Mouse (Mus musculus) bone marrow, adult 2 months (tissue): ENCODE data around the gene Slc48a1. TPM values are rescaled to one million over a fixed set of nuclear protein-coding genes. Genes with fewer than 3 reads are reported as not detected.
A peak's percentile ranks its signal among the peaks of the same experiment; 100 is the strongest.

Experiments used
- H3K27ac ChIP-seq: fragments of 200-500 bp; 2 replicates; pipeline ENCODE4 v1.5.1; 2012; ENCODE audit warnings: low read depth, mild to moderate bottlenecking, control low read depth, inconsistent platforms, low read length; ENCODE audit not compliant: control insufficient read depth, poor library complexity, insufficient read depth
- H3K4me1 ChIP-seq: fragments of 200-500 bp; 2 replicates; pipeline ENCODE4 v1.6.1; 2011; ENCODE audit warnings: low read length; ENCODE audit not compliant: control insufficient read depth, insufficient read depth
- H3K4me3 ChIP-seq: fragments of 200-500 bp; replicated peaks from 2 replicates; pipeline ENCODE3; 2011; ENCODE audit warnings: mild to moderate bottlenecking, low read depth, low read length, control low read depth; ENCODE audit not compliant: control insufficient read depth
- CTCF ChIP-seq: fragments of 200-500 bp; IDR thresholded peaks from 2 replicates; pipeline ENCODE4 v1.5.1; 2011; ENCODE audit warnings: low read length, control low read depth; ENCODE audit not compliant: control insufficient read depth, insufficient read depth
- POLR2A ChIP-seq: fragments of 200-500 bp; IDR thresholded peaks from 2 replicates; pipeline ENCODE4 v1.6.1; 2011; ENCODE audit warnings: low read depth, mild to moderate bottlenecking, control low read depth, low read length, borderline replicate concordance; ENCODE audit not compliant: control insufficient read depth
- WGBS: fragments of 180-500 bp; shearing (Covaris S2); methylation state at CpG from one replicate; pipeline ENCODE4 v1.1.7; 2018; 5-methylcytosine and 5-hydroxymethylcytosine counted together
- polyA plus RNA-seq: library from polyadenylated mRNA; stranded (reverse); fragments of >200 nt; gene quantifications from 2 replicates; pipeline ENCODE4 v1.2.4, GENCODE M21; 2011; ENCODE audit warnings: low replicate concordance; ENCODE audit not compliant: missing spikeins, insufficient read depth, insufficient read length

Slc48a1 gene
- polyA plus RNA-seq, 1 experiment = 62.3 TPM

- Histone ChIP-seq H3K27ac (no peak overlapping the region), H3K4me1 (no peaks in the 10 kb centered on the region; the same call in none of the 2 replicates), H3K4me3 (no peak overlapping the region)
- 85% methylated on average over 5 of the region's 5 CpGs for WGBS
- TF ChIP-seq CTCF = no peak
- TF ChIP-seq POLR2A = no peak
Measured at GRCm38 (mm10) chr15:97760952-97761351, 17.4 kb upstream of the Slc48a1 start.

GRCm38 (mm10) chr15:97761438-97761837, 16.9 kb upstream of the Slc48a1 start:
- no peak overlapping the region for H3K4me3 ChIP-seq
- WGBS = 88% methylated on average over 13 of the region's 13 CpGs
- TF ChIP-seq POLR2A = no peak
- TF ChIP-seq CTCF = no peak
- H3K27ac ChIP-seq = no peak overlapping the region
- H3K4me1 ChIP-seq = no peaks in the 10 kb centered on the region; the same call in none of the 2 replicates

GRCm38 (mm10) chr15:97762733-97763132, 15.6 kb upstream of the Slc48a1 start:
- TF ChIP-seq POLR2A (no peak), CTCF (no peak)
- Histone ChIP-seq H3K27ac (no peak overlapping the region), H3K4me1 (no peaks in the 10 kb centered on the region; the same call in none of the 2 replicates), H3K4me3 (no peak overlapping the region)
- WGBS = 70% methylated on average over 9 of the region's 9 CpGs

GRCm38 (mm10) chr15:97763256-97764049, 14.9 kb upstream of the Slc48a1 start:
- H3K4me1 ChIP-seq = peaks cover 2% of the 10 kb centered on the region
- TF ChIP-seq POLR2A = no peak
- no peak for TF ChIP-seq CTCF
- WGBS = 63% methylated on average over 9 of the region's 9 CpGs
- H3K27ac ChIP-seq = no peak overlapping the region
- no peak overlapping the region for H3K4me3 ChIP-seq

- TF ChIP-seq POLR2A (no peak), CTCF (no peak)
- Histone ChIP-seq H3K4me1 (peaks cover 2% of the 10 kb centered on the region), H3K27ac (no peak overlapping the region), H3K4me3 (no peak overlapping the region)
- WGBS = 75% methylated on average over 2 of the region's 2 CpGs
Measured at GRCm38 (mm10) chr15:97764532-97764931, 13.8 kb upstream of the Slc48a1 start.

GRCm38 (mm10) chr15:97765090-97765794, 13.1 kb upstream of the Slc48a1 start:
- Histone ChIP-seq H3K27ac (no peak overlapping the region), H3K4me1 (peaks cover 2% of the 10 kb centered on the region)
- WGBS = 62% methylated on average over 13 of the region's 13 CpGs

GRCm38 (mm10) chr15:97766194-97766593, 12.1 kb upstream of the Slc48a1 start:
- H3K27ac ChIP-seq = no peak overlapping the region
- H3K4me3 ChIP-seq = no peak overlapping the region
- H3K4me1 ChIP-seq = peaks cover 2% of the 10 kb centered on the region
- TF ChIP-seq CTCF (no peak), POLR2A (no peak)
- 43% methylated on average over 8 of the region's 8 CpGs for whole genome bisulfite sequencing

More at GRCm38 (mm10) chr15:97765090-97765794, 13.1 kb upstream of the Slc48a1 start:
- H3K4me3 ChIP-seq = no peak overlapping the region
- TF ChIP-seq POLR2A (no peak), CTCF (no peak)

GRCm38 (mm10) chr15:97766594-97767279, 11.6 kb upstream of the Slc48a1 start:
- H3K4me1 ChIP-seq = peaks cover 2% of the 10 kb centered on the region
- WGBS = 20% methylated on average over 23 of the region's 23 CpGs
- H3K4me3 ChIP-seq = peak overlapping the region; percentile 17
- no peak overlapping the region; the same call in 1 of the 2 replicates for H3K27ac ChIP-seq
- TF ChIP-seq POLR2A (no peak), CTCF (no peak)
